Mouse (Mus musculus): ENCODE measurements at regions not wholly inside any gene's neighbourhood (a gene's known extent, or its start where the extent isn't known, plus 50 kb on each side); places are given as distances from the start of the nearest gene placed in this dataset.
"Not testable (repeated sequence)": the region's sequence is repeated elsewhere in the genome, so short reads cannot be mapped to it uniquely, and the experiment has no call there.

DNA sequence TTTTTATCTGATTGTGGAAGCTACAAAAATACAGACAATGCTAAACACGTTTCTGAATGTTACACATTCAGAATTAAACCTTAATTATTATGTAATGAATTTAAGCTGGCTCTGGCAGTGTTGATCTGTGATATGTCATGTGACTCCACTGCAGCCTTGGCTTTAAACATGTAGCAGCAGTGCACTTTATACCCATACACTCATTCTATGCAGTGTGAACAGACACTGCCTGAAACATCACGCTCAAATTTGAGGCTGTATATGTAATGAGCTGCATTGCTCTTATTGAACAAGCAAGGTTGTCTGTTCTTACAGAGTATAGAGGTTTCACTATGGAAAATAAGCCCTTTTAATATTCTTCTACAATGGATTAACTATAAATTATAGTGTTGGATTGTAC, 235.9 kb upstream of the Zfp804b start:
- Histone ChIP-seq H3K27me3 (no peaks in the 10 kb centered on the region), H3K4me3 (no peak overlapping the region), H3K9me3 (no peaks in the 10 kb centered on the region), H3K9ac (no peak overlapping the region), H3K36me3 (no peaks in the 10 kb centered on the region), H3K27ac (no peak overlapping the region), H3K4me1 (no peaks in the 10 kb centered on the region), H3K4me2 (replicated peaks) (no peak overlapping the region)
- WGBS, result 67% methylated on average over 2 of the region's 2 CpGs
- ATAC-seq (ENCODE audit: low FRiP score, low read depth), result no peak

DNA sequence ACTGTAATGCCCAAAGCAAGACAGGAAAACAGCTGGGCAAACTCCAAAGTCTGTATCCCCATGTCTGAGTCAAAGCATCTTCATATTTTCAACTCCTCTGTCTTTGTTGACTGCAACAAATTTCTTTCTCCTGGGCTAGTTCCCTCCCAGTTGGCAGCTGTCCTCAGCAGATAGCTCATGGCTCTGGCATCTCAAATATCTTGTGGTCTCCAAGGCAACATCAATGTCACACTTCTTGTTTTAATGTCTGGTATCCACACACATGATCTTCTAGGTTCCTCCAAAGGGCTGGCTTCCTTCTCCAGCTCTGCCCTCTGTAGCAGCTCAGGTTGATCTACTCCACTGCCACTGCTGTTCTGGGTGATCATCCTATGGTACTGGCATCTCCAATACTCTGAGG, 242.0 kb upstream of the Zfp804b start:
- no peak overlapping the region for H3K9ac ChIP-seq

DNA sequence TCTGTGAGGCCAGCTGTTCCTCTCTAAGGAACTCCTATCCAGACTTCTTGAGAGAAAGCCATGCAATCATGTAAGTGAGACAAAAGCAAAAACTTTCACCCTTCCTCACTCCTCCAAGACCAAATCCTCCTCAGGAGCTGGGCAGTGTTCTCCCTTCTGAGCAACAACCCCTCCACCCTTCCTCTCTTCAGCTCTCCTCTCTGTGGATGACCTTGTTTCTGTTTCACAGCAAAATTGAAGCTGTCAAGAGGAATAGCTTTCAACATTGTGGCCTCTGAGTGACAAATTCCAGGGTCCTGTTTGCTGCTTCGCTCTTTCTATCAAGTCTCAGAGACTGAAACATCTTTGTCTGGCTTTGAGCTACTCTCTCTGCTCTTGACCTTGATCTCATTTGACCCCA, 255.9 kb upstream of the Zfp804b start:
- 88% methylated on average over 1 of the region's 1 CpGs for WGBS
- Histone ChIP-seq H3K27me3 (no peaks in the 10 kb centered on the region), H3K4me3 (no peak overlapping the region), H3K36me3 (no peaks in the 10 kb centered on the region), H3K9ac (no peak overlapping the region), H3K9me3 (no peaks in the 10 kb centered on the region), H3K4me2 (replicated peaks) (no peak overlapping the region), H3K27ac (no peak overlapping the region), H3K4me1 (no peaks in the 10 kb centered on the region)
- no peak for ATAC-seq (ENCODE audit: low FRiP score, low read depth)

More for the DNA sequence above, 242.0 kb upstream of the Zfp804b start:
- H3K27ac ChIP-seq, result no peak overlapping the region
- no peaks in the 10 kb centered on the region for H3K4me1 ChIP-seq
- H3K9me3 ChIP-seq, result no peaks in the 10 kb centered on the region
- H3K36me3 ChIP-seq, result no peaks in the 10 kb centered on the region
- no peak overlapping the region for H3K4me3 ChIP-seq
- H3K27me3 ChIP-seq, result no peaks in the 10 kb centered on the region
- no peak overlapping the region for H3K4me2 ChIP-seq (replicated peaks)
- no peak for ATAC-seq (ENCODE audit: low FRiP score, low read depth)

DNA sequence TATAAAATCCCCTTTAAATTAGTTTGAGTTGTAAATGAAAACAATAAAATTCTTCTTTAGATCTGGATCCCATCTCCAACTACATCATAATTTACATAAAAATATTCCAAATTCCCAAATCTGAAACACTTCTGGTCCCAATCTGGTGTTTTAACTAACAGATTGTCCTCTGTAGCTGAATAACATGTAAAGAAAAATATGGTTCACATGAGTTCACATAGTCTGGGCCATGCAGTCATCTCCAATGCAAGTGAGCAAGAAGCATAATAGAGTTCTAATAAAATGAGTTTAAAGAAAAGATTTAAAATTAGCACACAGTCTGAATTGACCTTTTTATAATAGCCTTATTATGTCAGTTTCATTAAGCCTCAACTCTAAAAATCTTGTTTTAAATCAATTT, 263.0 kb upstream of the Zfp804b start:
- no peak for ATAC-seq (ENCODE audit: low FRiP score, low read depth)
- Histone ChIP-seq H3K27ac (no peak overlapping the region), H3K4me2 (replicated peaks) (no peak overlapping the region), H3K9me3 (no peaks in the 10 kb centered on the region), H3K4me1 (no peaks in the 10 kb centered on the region), H3K9ac (no peak overlapping the region), H3K36me3 (no peaks in the 10 kb centered on the region), H3K4me3 (no peak overlapping the region), H3K27me3 (no peaks in the 10 kb centered on the region)

DNA sequence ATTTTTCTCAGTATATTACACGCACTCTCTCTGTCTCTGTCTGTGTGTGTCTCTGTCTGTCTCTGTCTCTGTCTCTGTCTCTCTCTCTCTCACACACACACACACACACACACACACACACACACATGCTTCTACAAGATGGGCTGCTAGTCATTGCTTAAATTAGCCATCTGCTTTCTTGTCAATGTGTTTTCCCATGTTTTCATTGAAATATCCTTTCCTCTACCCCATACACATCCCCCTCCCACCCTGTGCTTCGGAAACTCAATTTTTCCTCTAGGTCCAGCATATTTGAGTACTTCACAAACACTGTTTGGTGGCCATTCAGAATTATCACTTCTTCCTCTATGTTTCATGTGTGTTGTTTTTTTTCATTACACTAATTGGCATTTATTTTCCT, 263.4 kb upstream of the Zfp804b start:
- no peak for ATAC-seq (ENCODE audit: low FRiP score, low read depth)
- Histone ChIP-seq H3K4me2 (replicated peaks) (no peak overlapping the region), H3K9me3 (no peaks in the 10 kb centered on the region), H3K27ac (no peak overlapping the region), H3K4me3 (no peak overlapping the region), H3K9ac (no peak overlapping the region), H3K4me1 (no peaks in the 10 kb centered on the region), H3K36me3 (no peaks in the 10 kb centered on the region), H3K27me3 (no peaks in the 10 kb centered on the region)
- WGBS, result 76% methylated on average over 2 of the region's 2 CpGs

DNA sequence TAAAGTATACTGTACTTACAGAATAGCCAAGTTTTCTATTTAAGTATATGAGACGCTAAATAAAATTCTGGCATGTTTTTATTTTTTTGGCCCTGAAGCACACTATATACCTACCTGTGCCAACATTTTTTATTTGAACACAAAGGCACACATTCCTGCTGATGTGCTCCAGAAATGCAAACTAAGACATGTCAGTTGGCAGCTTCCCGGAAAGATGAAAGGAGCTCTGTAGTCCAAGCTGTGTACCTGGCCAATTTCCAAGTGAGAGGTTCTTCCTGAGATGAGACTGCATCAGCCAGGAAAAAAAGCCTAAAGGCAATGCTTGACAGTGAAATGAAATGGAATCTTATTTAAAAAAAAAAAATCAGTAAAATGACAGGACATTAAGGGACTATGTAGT, 305.0 kb upstream of the Steap4 start:
- Histone ChIP-seq H3K4me3 (no peak overlapping the region), H3K9me3 (no peaks in the 10 kb centered on the region), H3K36me3 (no peaks in the 10 kb centered on the region), H3K27ac (no peak overlapping the region), H3K4me2 (replicated peaks) (no peak overlapping the region), H3K9ac (no peak overlapping the region), H3K27me3 (no peaks in the 10 kb centered on the region), H3K4me1 (no peaks in the 10 kb centered on the region)
- no peak for ATAC-seq (ENCODE audit: low FRiP score, low read depth)
- 69% methylated on average over 2 of the region's 2 CpGs for WGBS

DNA sequence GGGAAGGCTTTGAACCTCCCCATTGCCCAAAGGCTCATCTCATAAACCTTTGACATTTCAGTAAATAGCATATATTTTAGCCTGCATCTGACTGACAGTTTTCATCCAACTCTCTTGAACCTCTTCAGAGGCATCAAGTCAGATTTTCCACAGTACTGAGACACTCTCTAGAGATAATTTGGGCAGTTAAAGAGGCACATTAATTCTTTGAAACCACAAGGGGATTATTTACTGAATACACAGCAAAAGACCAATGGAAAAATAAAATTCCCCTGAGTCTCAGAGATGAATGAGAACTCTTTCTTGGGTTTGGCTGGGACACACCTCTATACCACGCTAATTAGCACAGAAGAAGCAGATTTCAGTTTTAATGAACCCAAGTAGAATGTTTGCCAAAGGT, 258.5 kb upstream of the Steap4 start:
- WGBS, result 83% methylated on average over 1 of the region's 1 CpGs
- no peak for ATAC-seq (ENCODE audit: low FRiP score, low read depth)
- no peaks in the 10 kb centered on the region for H3K9me3 ChIP-seq

DNA sequence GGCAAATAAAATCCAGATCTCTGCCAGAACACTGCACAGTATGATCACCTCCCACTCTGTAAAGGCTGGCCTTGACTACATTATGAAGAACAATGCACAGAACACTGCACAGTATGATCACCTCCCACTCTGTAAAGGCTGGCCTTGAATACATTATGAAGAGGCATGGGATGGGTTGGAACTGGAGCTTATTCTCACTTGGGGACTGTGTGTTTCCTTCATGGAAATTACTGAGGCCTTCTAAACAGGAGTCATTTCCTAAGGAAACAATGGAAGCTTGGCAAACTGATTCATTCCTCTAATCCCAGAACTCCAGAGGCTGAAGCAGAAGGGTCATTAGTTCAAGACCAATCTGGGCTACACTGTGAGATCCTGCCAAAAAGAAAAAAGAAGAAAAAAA, 240.7 kb upstream of the Steap4 start:
- Histone ChIP-seq H3K4me3 (no peak overlapping the region), H3K9ac (no peak overlapping the region), H3K36me3 (no peaks in the 10 kb centered on the region), H3K4me1 (no peaks in the 10 kb centered on the region), H3K27ac (no peak overlapping the region), H3K4me2 (replicated peaks) (no peak overlapping the region), H3K27me3 (no peaks in the 10 kb centered on the region), H3K9me3 (no peaks in the 10 kb centered on the region)
- no peak for ATAC-seq (ENCODE audit: low FRiP score, low read depth)

More for the DNA sequence above, 258.5 kb upstream of the Steap4 start:
- no peaks in the 10 kb centered on the region for H3K4me1 ChIP-seq
- H3K36me3 ChIP-seq, result no peaks in the 10 kb centered on the region
- no peak overlapping the region for H3K27ac ChIP-seq
- H3K27me3 ChIP-seq, result no peaks in the 10 kb centered on the region
- H3K4me2 ChIP-seq (replicated peaks), result no peak overlapping the region
- no peak overlapping the region for H3K9ac ChIP-seq
- H3K4me3 ChIP-seq, result no peak overlapping the region

DNA sequence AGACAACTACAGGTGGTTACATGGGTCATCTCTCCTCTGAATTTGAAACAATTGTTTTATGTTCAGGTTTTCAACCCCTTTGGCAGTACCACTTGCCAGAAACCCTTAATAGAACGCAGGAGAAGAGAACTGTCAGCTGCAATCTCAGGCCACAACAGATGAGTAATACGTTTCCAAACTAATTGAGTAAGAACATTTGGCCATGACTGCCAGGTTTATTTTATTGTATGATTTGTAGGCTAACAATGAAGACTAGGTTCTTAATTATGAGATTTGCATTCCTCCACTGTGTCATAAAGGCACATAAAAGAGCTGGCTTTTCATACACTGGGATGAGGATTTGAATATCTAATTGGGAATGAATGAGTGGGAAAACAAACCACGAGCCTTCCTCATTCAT, 240.2 kb upstream of the Steap4 start:
- WGBS, result 70% methylated on average over 3 of the region's 3 CpGs
- H3K27me3 ChIP-seq, result no peaks in the 10 kb centered on the region
- H3K4me3 ChIP-seq, result no peak overlapping the region
- no peak overlapping the region for H3K9ac ChIP-seq
- H3K27ac ChIP-seq, result no peak overlapping the region
- H3K4me2 ChIP-seq (replicated peaks), result no peak overlapping the region
- no peak for ATAC-seq (ENCODE audit: low FRiP score, low read depth)
- H3K9me3 ChIP-seq, result no peaks in the 10 kb centered on the region
- no peaks in the 10 kb centered on the region for H3K36me3 ChIP-seq
- H3K4me1 ChIP-seq, result no peaks in the 10 kb centered on the region

DNA sequence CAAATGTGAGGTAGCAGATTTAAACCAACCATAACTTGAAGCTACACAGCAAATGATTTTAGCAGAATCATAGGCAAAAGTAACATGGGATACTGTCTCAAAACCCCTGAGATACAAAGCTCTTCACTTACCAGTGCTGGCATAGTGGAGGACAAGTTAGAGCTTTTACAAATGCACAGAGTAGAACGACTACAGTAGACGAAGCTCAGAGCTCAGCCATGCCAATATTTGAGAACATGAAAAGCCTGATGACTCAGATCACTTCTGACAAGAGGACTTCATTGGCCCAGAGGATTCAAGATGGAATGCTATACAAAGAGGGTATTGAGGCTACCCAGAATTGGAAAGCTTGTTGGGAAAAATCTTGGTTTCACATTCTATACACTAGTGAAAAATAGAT, 239.6 kb upstream of the Steap4 start:
- Histone ChIP-seq H3K9me3 (no peaks in the 10 kb centered on the region), H3K9ac (no peak overlapping the region), H3K4me3 (no peak overlapping the region), H3K27ac (no peak overlapping the region), H3K4me2 (replicated peaks) (no peak overlapping the region), H3K4me1 (no peaks in the 10 kb centered on the region), H3K36me3 (no peaks in the 10 kb centered on the region), H3K27me3 (no peaks in the 10 kb centered on the region)
- no peak for ATAC-seq (ENCODE audit: low FRiP score, low read depth)
- 74% methylated on average over 2 of the region's 2 CpGs for WGBS

DNA sequence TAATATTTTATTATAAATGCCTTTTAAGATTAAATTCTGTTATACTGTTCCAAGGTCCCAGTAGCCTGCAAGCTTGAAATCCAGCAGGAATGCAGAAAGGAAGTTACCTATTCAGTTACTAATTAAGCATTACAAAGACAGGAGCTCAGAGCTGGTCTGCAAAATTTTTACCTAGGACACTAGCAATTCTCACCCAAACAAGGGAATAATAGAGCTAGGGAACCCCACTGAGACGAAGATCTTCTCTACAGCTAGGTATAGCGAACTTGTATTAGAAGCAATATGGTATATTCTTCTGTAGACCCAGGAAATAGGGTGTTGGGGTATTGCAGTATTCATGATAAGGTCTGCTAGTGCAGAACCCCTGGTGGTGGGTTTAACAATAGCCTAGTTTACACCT, 227.7 kb upstream of the Steap4 start:
- not testable (repeated sequence) for H3K4me1 ChIP-seq; ATAC-seq (ENCODE audit: low FRiP score, low read depth); H3K27me3 ChIP-seq; H3K9ac ChIP-seq; H3K4me2 ChIP-seq (replicated peaks); H3K36me3 ChIP-seq; H3K9me3 ChIP-seq; H3K27ac ChIP-seq; H3K4me3 ChIP-seq
- 74% methylated on average over 2 of the region's 2 CpGs for WGBS

DNA sequence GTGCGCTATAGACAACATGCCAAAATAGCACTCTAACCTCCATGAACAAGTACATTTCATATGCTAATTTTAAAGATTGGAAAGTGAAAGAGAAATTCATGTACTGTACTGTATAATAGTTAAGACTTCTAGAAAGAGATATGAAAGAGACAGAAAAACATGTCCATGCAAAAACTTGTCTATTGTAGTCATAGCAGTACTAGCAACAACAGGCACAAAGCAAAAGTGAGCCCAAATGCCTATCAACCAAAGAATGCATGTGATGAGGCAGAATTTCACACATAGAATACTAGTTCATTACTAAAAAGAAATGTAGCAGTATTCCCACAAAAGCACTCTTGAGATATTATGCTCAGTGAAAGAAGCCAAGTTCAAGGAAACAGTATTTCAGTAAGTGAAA, 180.4 kb upstream of the Steap4 start:
- ATAC-seq (ENCODE audit: low FRiP score, low read depth), result no peak
- no peaks in the 10 kb centered on the region for H3K9me3 ChIP-seq
- no peak overlapping the region for H3K9ac ChIP-seq
- no peaks in the 10 kb centered on the region for H3K27me3 ChIP-seq
- 92% methylated on average over 1 of the region's 1 CpGs for WGBS
- H3K36me3 ChIP-seq, result no peaks in the 10 kb centered on the region
- no peak overlapping the region for H3K4me3 ChIP-seq
- no peak overlapping the region for H3K27ac ChIP-seq
- H3K4me2 ChIP-seq (replicated peaks), result no peak overlapping the region
- no peaks in the 10 kb centered on the region for H3K4me1 ChIP-seq

DNA sequence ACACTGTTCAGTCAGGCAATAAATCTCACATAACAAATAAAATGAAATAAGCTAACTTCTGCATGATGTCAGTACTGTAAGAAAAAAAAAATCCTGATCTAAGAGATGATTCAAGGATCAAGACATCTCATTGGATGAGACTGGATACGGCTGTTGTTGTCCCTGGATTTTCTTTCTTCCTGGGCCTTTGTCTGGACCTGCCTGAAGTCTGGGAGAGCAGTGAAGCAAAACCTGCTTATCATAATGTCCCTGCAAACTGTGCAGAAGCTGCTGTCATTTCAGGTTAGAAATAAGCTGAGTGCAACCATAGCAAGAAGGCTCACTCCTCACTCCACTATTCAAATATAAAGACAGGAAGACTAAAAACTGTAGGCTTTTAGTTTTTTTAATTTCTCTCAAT, 178.0 kb upstream of the Steap4 start:
- Histone ChIP-seq H3K4me3 (no peak overlapping the region), H3K27ac (no peak overlapping the region), H3K4me2 (replicated peaks) (no peak overlapping the region), H3K27me3 (no peaks in the 10 kb centered on the region), H3K9ac (no peak overlapping the region), H3K9me3 (no peaks in the 10 kb centered on the region), H3K4me1 (no peaks in the 10 kb centered on the region), H3K36me3 (no peaks in the 10 kb centered on the region)
- ATAC-seq (ENCODE audit: low FRiP score, low read depth), result no peak
- 70% methylated on average over 1 of the region's 1 CpGs for WGBS

DNA sequence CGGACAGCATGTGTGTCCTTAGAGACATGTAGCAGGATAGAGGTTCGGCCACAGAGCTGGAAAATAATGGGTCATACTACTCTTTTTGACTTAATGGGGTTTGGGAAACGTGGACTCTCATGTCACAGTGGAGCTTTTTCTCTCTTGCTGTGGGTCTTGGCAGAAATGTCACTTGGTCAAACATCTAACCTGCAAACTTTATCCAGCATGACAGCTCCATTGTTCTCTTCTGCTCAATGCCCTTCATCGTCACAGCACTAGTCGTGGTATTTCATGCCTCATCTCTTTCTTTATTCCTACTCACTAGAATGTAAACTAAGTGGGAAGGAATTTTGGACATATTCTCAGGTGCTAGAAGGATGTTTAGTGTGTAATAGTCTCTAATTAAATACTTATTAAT, 171.9 kb upstream of the Steap4 start:
- H3K9me3 ChIP-seq, result no peaks in the 10 kb centered on the region
- ATAC-seq (ENCODE audit: low FRiP score, low read depth), result no peak

More for the DNA sequence above, 171.9 kb upstream of the Steap4 start:
- no peak overlapping the region for H3K9ac ChIP-seq
- no peak overlapping the region for H3K4me2 ChIP-seq (replicated peaks)
- no peak overlapping the region for H3K4me3 ChIP-seq
- H3K27me3 ChIP-seq, result no peaks in the 10 kb centered on the region
- no peaks in the 10 kb centered on the region for H3K4me1 ChIP-seq
- H3K27ac ChIP-seq, result no peak overlapping the region
- 83% methylated on average over 5 of the region's 5 CpGs for WGBS
- H3K36me3 ChIP-seq, result no peaks in the 10 kb centered on the region

Data from limb, embryonic 13.5 days (tissue).